Mouse (Mus musculus) testis, adult 2 months (tissue): ENCODE data around the gene Sh3bgrl.

Source experiments
- CTCF ChIP-seq: fragments of 200-500 bp; IDR thresholded peaks from 2 replicates; pipeline ENCODE4 v1.5.1; 2012; ENCODE audit warnings: low read depth, mild to moderate bottlenecking, inconsistent platforms, low read length, moderate library complexity; ENCODE audit not compliant: control insufficient read depth, insufficient read depth, insufficient replicate concordance
- POLR2A ChIP-seq: fragments of 200-500 bp; IDR thresholded peaks from 2 replicates; pipeline ENCODE4 v1.6.1; 2012; ENCODE audit warnings: low read depth, mild to moderate bottlenecking, inconsistent platforms, low read length, moderate library complexity; ENCODE audit not compliant: control insufficient read depth

GRCm38 (mm10) chrX:109238163-109238562 is 143.0 kb downstream of the Sh3bgrl start:
- TF ChIP-seq CTCF = no peak
- TF ChIP-seq POLR2A = no peak
